Mouse (Mus musculus) embryonic fibroblast, embryonic 13.5 days (primary cell): ENCODE results near the gene Arhgap42.

ENCODE experiments used
- CTCF ChIP-seq: IDR thresholded peaks from 2 replicates; pipeline ENCODE4 v1.5.1; 2011; ENCODE audit warnings: mild to moderate bottlenecking, control low read depth, low read length, moderate library complexity, borderline replicate concordance; ENCODE audit not compliant: insufficient read depth
- POLR2A ChIP-seq: IDR thresholded peaks from 2 replicates; pipeline ENCODE4 v1.6.1; 2011; ENCODE audit warnings: low read depth, mild to moderate bottlenecking, control low read depth, low read length, moderate library complexity

DNA sequence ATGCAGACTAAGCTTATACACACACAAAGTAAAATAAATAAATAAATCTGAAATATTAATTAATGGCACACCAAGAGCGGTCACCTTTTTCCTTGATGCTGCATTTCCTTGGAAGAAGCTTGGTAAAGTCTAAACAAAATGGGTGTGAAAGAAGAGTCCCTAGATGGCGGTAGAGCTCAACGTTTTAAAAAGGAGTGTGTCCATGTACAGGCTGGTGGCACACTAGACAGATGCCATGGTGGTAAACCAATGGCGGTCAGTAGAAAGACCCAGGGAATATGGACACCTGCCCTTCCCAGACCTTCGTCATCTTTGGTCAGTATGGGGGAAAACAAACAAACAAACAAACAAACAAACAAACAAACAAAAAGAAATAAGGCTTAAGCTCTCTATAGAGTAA is 187.7 kb downstream of the Arhgap42 start:
- no peak for TF ChIP-seq CTCF
- TF ChIP-seq POLR2A: no peak
